Mouse (Mus musculus): ENCODE measurements around the gene Samd5. TPM values are rescaled to one million over a fixed set of nuclear protein-coding genes. Genes with fewer than 3 reads are reported as not detected.

Gene Samd5
- polyA plus RNA-seq, 1 experiment: not detected

- TF ChIP-seq FLI1 (IDR thresholded peaks at IDR 0.05; ENCODE audit: low read length): no peak
- no peak for TF ChIP-seq GATA1 (IDR thresholded peaks at IDR 0.05; ENCODE audit: borderline replicate concordance, low read length)
- no peaks in the 10 kb centered on the region for H3K36me3 ChIP-seq (replicated peaks; ENCODE audit: low read length)
- H3K4me3 ChIP-seq (replicated peaks): no peak overlapping the region
- H3K4me1 ChIP-seq: no peaks in the 10 kb centered on the region
- H3K27me3 ChIP-seq (replicated peaks): no peaks in the 10 kb centered on the region
- H3K9me3 ChIP-seq: no peaks in the 10 kb centered on the region
Measured at GRCm38 (mm10) chr10:9625356-9625755, 49.7 kb downstream of the Samd5 start.

- Histone ChIP-seq H3K9me3 (no peaks in the 10 kb centered on the region), H3K27me3 (replicated peaks) (no peaks in the 10 kb centered on the region), H3K36me3 (replicated peaks; ENCODE audit: low read length) (no peaks in the 10 kb centered on the region), H3K4me1 (no peaks in the 10 kb centered on the region), H3K4me3 (replicated peaks) (no peak overlapping the region)
- TF ChIP-seq FLI1 (IDR thresholded peaks at IDR 0.05; ENCODE audit: low read length) (no peak), GATA1 (IDR thresholded peaks at IDR 0.05; ENCODE audit: borderline replicate concordance, low read length) (no peak)
Measured at GRCm38 (mm10) chr10:9621926-9622688, 52.9 kb downstream of the Samd5 start.

GRCm38 (mm10) chr10:9621055-9621454 lies 54.0 kb downstream of the Samd5 start:
- no peak for TF ChIP-seq FLI1 (IDR thresholded peaks at IDR 0.05; ENCODE audit: low read length)
- no peak for TF ChIP-seq GATA1 (IDR thresholded peaks at IDR 0.05; ENCODE audit: borderline replicate concordance, low read length)
- Histone ChIP-seq H3K9me3 (no peaks in the 10 kb centered on the region), H3K4me3 (replicated peaks) (no peak overlapping the region), H3K27me3 (replicated peaks) (no peaks in the 10 kb centered on the region), H3K36me3 (replicated peaks; ENCODE audit: low read length) (no peaks in the 10 kb centered on the region), H3K4me1 (no peaks in the 10 kb centered on the region)

GRCm38 (mm10) chr10:9615009-9615408 lies 60.0 kb downstream of the Samd5 start:
- Histone ChIP-seq H3K9me3 (no peaks in the 10 kb centered on the region), H3K36me3 (replicated peaks; ENCODE audit: low read length) (no peaks in the 10 kb centered on the region), H3K4me1 (no peaks in the 10 kb centered on the region), H3K4me3 (replicated peaks) (no peak overlapping the region), H3K27me3 (replicated peaks) (no peaks in the 10 kb centered on the region)
- TF ChIP-seq FLI1 (IDR thresholded peaks at IDR 0.05; ENCODE audit: low read length) (no peak), GATA1 (IDR thresholded peaks at IDR 0.05; ENCODE audit: borderline replicate concordance, low read length) (no peak)

DNA sequence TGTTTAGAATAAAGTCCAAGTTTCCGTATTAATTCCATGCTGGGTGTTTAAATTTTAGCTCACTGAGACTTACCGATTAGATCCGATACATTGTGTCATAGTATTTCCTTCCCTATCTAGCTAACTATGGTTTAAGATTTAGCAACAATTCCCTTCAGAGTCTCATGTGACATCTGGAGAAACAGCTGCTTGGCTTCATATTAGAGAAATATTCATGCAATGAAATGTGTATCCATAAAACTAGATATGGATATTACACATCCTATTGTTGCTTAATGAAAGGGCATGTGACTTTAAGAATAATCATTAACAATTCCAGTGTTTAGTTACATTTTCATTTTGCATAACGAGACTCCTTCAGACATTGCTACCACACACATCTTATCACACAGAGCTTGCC lies 66.2 kb downstream of the Samd5 start:
- Histone ChIP-seq H3K4me3 (replicated peaks) (no peak overlapping the region), H3K36me3 (replicated peaks; ENCODE audit: low read length) (no peaks in the 10 kb centered on the region), H3K4me1 (no peaks in the 10 kb centered on the region), H3K27me3 (replicated peaks) (no peaks in the 10 kb centered on the region), H3K9me3 (no peaks in the 10 kb centered on the region)
- TF ChIP-seq FLI1 (IDR thresholded peaks at IDR 0.05; ENCODE audit: low read length) (no peak), GATA1 (IDR thresholded peaks at IDR 0.05; ENCODE audit: borderline replicate concordance, low read length) (no peak)

DNA sequence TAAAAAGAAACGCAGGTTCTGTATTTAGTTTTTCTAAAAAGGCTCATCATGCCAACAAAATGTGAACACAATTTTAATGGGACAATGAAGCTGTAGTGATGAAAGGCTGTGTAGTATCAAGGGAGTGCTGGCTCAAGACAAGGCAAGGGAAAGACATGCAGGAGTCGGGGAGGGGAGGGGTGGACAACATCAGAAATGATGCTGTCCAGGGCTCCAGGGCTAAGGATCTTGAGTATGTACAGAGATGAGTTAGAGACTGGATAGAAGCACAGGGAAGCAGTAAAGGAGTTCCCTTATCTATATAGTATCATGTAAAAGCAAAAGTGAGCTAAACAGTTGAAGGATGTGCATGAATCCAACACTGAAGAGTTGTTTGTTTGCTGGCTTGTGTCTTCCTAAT lies 67.9 kb downstream of the Samd5 start:
- Histone ChIP-seq H3K9me3 (no peaks in the 10 kb centered on the region), H3K27me3 (replicated peaks) (no peaks in the 10 kb centered on the region), H3K36me3 (replicated peaks; ENCODE audit: low read length) (no peaks in the 10 kb centered on the region), H3K4me3 (replicated peaks) (no peak overlapping the region), H3K4me1 (no peaks in the 10 kb centered on the region)
- TF ChIP-seq FLI1 (IDR thresholded peaks at IDR 0.05; ENCODE audit: low read length) (no peak), GATA1 (IDR thresholded peaks at IDR 0.05; ENCODE audit: borderline replicate concordance, low read length) (no peak)

DNA sequence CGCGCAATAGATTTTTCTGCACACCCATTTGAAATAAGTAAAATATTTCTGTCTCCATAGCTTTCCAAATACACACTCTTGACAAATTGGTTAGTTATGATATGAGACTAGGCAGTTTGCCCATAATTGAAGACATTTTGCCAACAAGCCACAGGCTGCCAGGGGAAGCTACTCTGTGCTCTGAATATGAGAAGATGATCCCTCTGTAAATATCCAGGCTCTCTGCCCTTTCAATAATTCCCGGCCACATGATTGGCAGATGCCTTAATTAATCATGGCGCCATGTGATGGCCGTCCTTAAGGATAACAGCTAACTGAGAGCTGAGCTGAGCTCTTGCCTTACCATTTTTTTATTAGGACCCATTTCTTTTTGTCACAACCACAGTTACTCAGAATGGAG lies 69.4 kb downstream of the Samd5 start:
- Histone ChIP-seq H3K27me3 (replicated peaks) (no peaks in the 10 kb centered on the region), H3K36me3 (replicated peaks; ENCODE audit: low read length) (no peaks in the 10 kb centered on the region), H3K4me3 (replicated peaks) (no peak overlapping the region), H3K9me3 (no peaks in the 10 kb centered on the region), H3K4me1 (no peaks in the 10 kb centered on the region)
- TF ChIP-seq FLI1 (IDR thresholded peaks at IDR 0.05; ENCODE audit: low read length): no peak
- no peak for TF ChIP-seq GATA1 (IDR thresholded peaks at IDR 0.05; ENCODE audit: borderline replicate concordance, low read length)

DNA sequence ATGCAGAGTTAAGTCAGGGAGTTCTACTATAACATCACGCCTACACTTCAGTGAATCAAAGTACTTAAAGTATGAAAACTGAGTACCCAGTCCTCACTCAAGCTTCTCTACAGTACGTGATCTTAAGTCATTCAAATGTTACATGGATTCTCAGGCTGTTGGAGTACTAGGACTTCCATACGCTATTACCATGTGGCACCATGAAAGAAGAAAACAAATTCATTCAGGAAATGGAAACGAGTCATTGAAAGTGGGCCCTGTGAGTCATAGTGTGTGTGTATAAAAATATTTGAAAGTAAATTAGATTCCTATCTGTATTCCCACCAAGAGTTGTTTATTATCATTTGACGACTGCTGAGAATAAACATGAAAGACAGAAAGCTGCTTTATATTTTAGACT lies 71.7 kb downstream of the Samd5 start:
- Histone ChIP-seq H3K4me1 (no peaks in the 10 kb centered on the region), H3K4me3 (replicated peaks) (no peak overlapping the region), H3K36me3 (replicated peaks; ENCODE audit: low read length) (no peaks in the 10 kb centered on the region), H3K27me3 (replicated peaks) (no peaks in the 10 kb centered on the region), H3K9me3 (no peaks in the 10 kb centered on the region)
- TF ChIP-seq FLI1 (IDR thresholded peaks at IDR 0.05; ENCODE audit: low read length) (no peak), GATA1 (IDR thresholded peaks at IDR 0.05; ENCODE audit: borderline replicate concordance, low read length) (no peak)

DNA sequence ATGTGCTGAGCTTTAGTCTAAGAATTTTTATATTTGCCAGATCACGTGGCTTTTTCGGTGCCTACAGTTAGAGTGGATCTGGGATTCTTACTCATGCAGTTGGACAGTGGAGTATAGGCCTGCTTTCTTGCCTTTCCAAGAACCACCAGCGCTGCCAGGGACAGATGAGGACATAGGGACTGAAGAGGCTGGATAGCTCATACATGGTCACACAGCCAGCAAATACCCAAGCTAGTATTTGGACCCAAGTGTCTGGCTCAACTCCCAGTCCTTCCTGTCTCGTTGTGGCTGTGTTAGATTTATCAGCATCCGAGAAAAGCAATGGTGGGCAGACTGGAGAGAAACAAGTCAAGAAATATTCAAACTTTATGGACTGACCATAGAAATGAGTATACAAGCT lies 72.2 kb downstream of the Samd5 start:
- no peaks in the 10 kb centered on the region for H3K27me3 ChIP-seq (replicated peaks)
- no peaks in the 10 kb centered on the region for H3K4me1 ChIP-seq
- H3K36me3 ChIP-seq (replicated peaks; ENCODE audit: low read length): no peaks in the 10 kb centered on the region
- TF ChIP-seq FLI1 (IDR thresholded peaks at IDR 0.05; ENCODE audit: low read length) (no peak), GATA1 (IDR thresholded peaks at IDR 0.05; ENCODE audit: borderline replicate concordance, low read length) (no peak)
- H3K9me3 ChIP-seq: no peaks in the 10 kb centered on the region
- no peak overlapping the region for H3K4me3 ChIP-seq (replicated peaks)

- TF ChIP-seq FLI1 (IDR thresholded peaks at IDR 0.05; ENCODE audit: low read length): no peak
- Histone ChIP-seq H3K4me1 (no peaks in the 10 kb centered on the region), H3K36me3 (replicated peaks; ENCODE audit: low read length) (no peaks in the 10 kb centered on the region), H3K9me3 (no peaks in the 10 kb centered on the region), H3K4me3 (replicated peaks) (no peak overlapping the region), H3K27me3 (replicated peaks) (no peaks in the 10 kb centered on the region)
Measured at GRCm38 (mm10) chr10:9602389-9602788, 72.6 kb downstream of the Samd5 start.

- Histone ChIP-seq H3K4me1 (no peaks in the 10 kb centered on the region), H3K4me3 (replicated peaks) (no peak overlapping the region), H3K36me3 (replicated peaks; ENCODE audit: low read length) (no peaks in the 10 kb centered on the region), H3K27me3 (replicated peaks) (no peaks in the 10 kb centered on the region), H3K9me3 (no peaks in the 10 kb centered on the region)
- TF ChIP-seq GATA1 (IDR thresholded peaks at IDR 0.05; ENCODE audit: borderline replicate concordance, low read length) (no peak), FLI1 (IDR thresholded peaks at IDR 0.05; ENCODE audit: low read length) (no peak)
Measured at GRCm38 (mm10) chr10:9596228-9596627, 78.8 kb downstream of the Samd5 start.

Data from megakaryocyte, embryonic 14.5 days (primary cell).